Mouse (Mus musculus): ENCODE results near the gene Pfpl. TPM values are rescaled to one million over a fixed set of nuclear protein-coding genes. Genes with fewer than 3 reads are reported as not detected.

Pfpl gene
- total and polyA plus RNA-seq, 2 experiments from 2014 or later: not detected

- Histone ChIP-seq H3K36me3 (ENCODE audit: insufficient read depth, low read length) (peaks cover 28% of the 10 kb centered on the region; the same call in 1 of the 2 replicates), H3K9ac (replicated peaks; ENCODE audit: low read length) (no peak overlapping the region), H3K4me3 (ENCODE audit: low read length) (no peak overlapping the region), H3K4me1 (ENCODE audit: insufficient read depth, low read length) (no peaks in the 10 kb centered on the region), H3K4me2 (ENCODE audit: low read depth, low read length) (no peak overlapping the region), H3K27me3 (ENCODE audit: insufficient read depth, low read length) (no peaks in the 10 kb centered on the region), H3K9me3 (ENCODE audit: low read length) (no peaks in the 10 kb centered on the region), H3K27ac (no peak overlapping the region)
- ATAC-seq (no peak), DNase-seq (ENCODE audit: low spot score) (no peak)
- WGBS: 84% methylated on average over 4 of the region's 4 CpGs
- TF ChIP-seq CTCF (IDR thresholded peaks at IDR 0.05; ENCODE audit: low read depth): no peak
These were observed 45.5 kb downstream of the Pfpl start for GRCm38 (mm10) chr19:12473201-12473641.

- H3K4me2 ChIP-seq (ENCODE audit: low read depth, low read length): no peak overlapping the region
- DNase-seq (ENCODE audit: low spot score) (no peak), ATAC-seq (no peak)
- H3K4me3 ChIP-seq (ENCODE audit: low read length): no peak overlapping the region
- no peaks in the 10 kb centered on the region for H3K27me3 ChIP-seq (ENCODE audit: insufficient read depth, low read length)
- TF ChIP-seq CTCF (IDR thresholded peaks at IDR 0.05; ENCODE audit: low read depth): no peak
- H3K4me1 ChIP-seq (ENCODE audit: insufficient read depth, low read length): no peaks in the 10 kb centered on the region
- H3K36me3 ChIP-seq (ENCODE audit: insufficient read depth, low read length): peaks cover 24% of the 10 kb centered on the region; the same call in 1 of the 2 replicates
- H3K27ac ChIP-seq: no peak overlapping the region
- no peaks in the 10 kb centered on the region for H3K9me3 ChIP-seq (ENCODE audit: low read length)
- 84% methylated on average over 4 of the region's 4 CpGs for WGBS
- no peak overlapping the region for H3K9ac ChIP-seq (replicated peaks; ENCODE audit: low read length)
These were observed 46.2 kb downstream of the Pfpl start for GRCm38 (mm10) chr19:12473951-12474350.

- peak; percentile 97 for ATAC-seq
- peak; percentile 95 for DNase-seq (ENCODE audit: low spot score)
- H3K27me3 ChIP-seq (ENCODE audit: insufficient read depth, low read length): no peaks in the 10 kb centered on the region
- peak overlapping the region; percentile 14; the same call in 1 of the 2 replicates for H3K4me2 ChIP-seq (ENCODE audit: low read depth, low read length)
- WGBS: 36% methylated on average over 15 of the region's 15 CpGs
- H3K36me3 ChIP-seq (ENCODE audit: insufficient read depth, low read length): peaks cover 28% of the 10 kb centered on the region
- no peak for TF ChIP-seq CTCF (IDR thresholded peaks at IDR 0.05; ENCODE audit: low read depth)
- no peak overlapping the region for H3K4me3 ChIP-seq (ENCODE audit: low read length)
- no peak overlapping the region for H3K9ac ChIP-seq (replicated peaks; ENCODE audit: low read length)
- no peaks in the 10 kb centered on the region for H3K4me1 ChIP-seq (ENCODE audit: insufficient read depth, low read length)
- H3K27ac ChIP-seq: peak overlapping the region; percentile 72
- no peaks in the 10 kb centered on the region for H3K9me3 ChIP-seq (ENCODE audit: low read length)
These were observed 47.9 kb downstream of the Pfpl start for GRCm38 (mm10) chr19:12475380-12476250.

GRCm38 (mm10) chr19:12476721-12477270, 49.1 kb downstream of the Pfpl start:
- ATAC-seq: no peak

GRCm38 (mm10) chr19:12478369-12478768, 50.7 kb downstream of the Pfpl start:
- Histone ChIP-seq H3K36me3 (ENCODE audit: insufficient read depth, low read length) (peaks cover 44% of the 10 kb centered on the region), H3K9ac (replicated peaks; ENCODE audit: low read length) (no peak overlapping the region), H3K4me1 (ENCODE audit: insufficient read depth, low read length) (no peaks in the 10 kb centered on the region), H3K4me3 (ENCODE audit: low read length) (no peak overlapping the region), H3K4me2 (ENCODE audit: low read depth, low read length) (no peak overlapping the region), H3K27ac (no peak overlapping the region), H3K27me3 (ENCODE audit: insufficient read depth, low read length) (no peaks in the 10 kb centered on the region), H3K9me3 (ENCODE audit: low read length) (no peaks in the 10 kb centered on the region)
- 72% methylated on average over 6 of the region's 6 CpGs for WGBS
- ATAC-seq: no peak
- no peak for DNase-seq (ENCODE audit: low spot score)
- TF ChIP-seq CTCF (IDR thresholded peaks at IDR 0.05; ENCODE audit: low read depth): no peak

More at GRCm38 (mm10) chr19:12476721-12477270, 49.1 kb downstream of the Pfpl start:
- TF ChIP-seq CTCF (IDR thresholded peaks at IDR 0.05; ENCODE audit: low read depth): no peak
- peak overlapping the region; percentile 72; the same call in 1 of the 2 replicates for H3K27ac ChIP-seq
- H3K9ac ChIP-seq (replicated peaks; ENCODE audit: low read length): no peak overlapping the region
- H3K9me3 ChIP-seq (ENCODE audit: low read length): no peaks in the 10 kb centered on the region
- no peak overlapping the region for H3K4me2 ChIP-seq (ENCODE audit: low read depth, low read length)
- DNase-seq (ENCODE audit: low spot score): no peak
- 44% methylated on average over 5 of the region's 5 CpGs for WGBS
- H3K4me1 ChIP-seq (ENCODE audit: insufficient read depth, low read length): no peaks in the 10 kb centered on the region
- H3K36me3 ChIP-seq (ENCODE audit: insufficient read depth, low read length): peaks cover 39% of the 10 kb centered on the region
- no peak overlapping the region for H3K4me3 ChIP-seq (ENCODE audit: low read length)
- H3K27me3 ChIP-seq (ENCODE audit: insufficient read depth, low read length): no peaks in the 10 kb centered on the region

Other genes starting within 250 kb of the Pfpl start
- gene Olfr1431, start 227.3 kb upstream of the Pfpl start, total RNA-seq (2014; rRNA removed): not detected in 2 replicates
- gene Olfr1431, start 227.3 kb upstream of the Pfpl start, polyA plus RNA-seq (2015; fragmentation: Nextera tagmentation; extraction: Ambion mirVana): not detected in 2 replicates
- not detected in 2 replicates for gene Olfr1432, start 195.3 kb upstream of the Pfpl start, total RNA-seq (2014; rRNA removed)
- gene Olfr1432, start 195.3 kb upstream of the Pfpl start, polyA plus RNA-seq (2015; fragmentation: Nextera tagmentation; extraction: Ambion mirVana): not detected in 2 replicates
- gene Olfr262, start 186.2 kb upstream of the Pfpl start, total RNA-seq (2014; rRNA removed): not detected in 2 replicates
- gene Olfr262, start 186.2 kb upstream of the Pfpl start, polyA plus RNA-seq (2015; fragmentation: Nextera tagmentation; extraction: Ambion mirVana): not detected in 2 replicates
- not detected in 2 replicates for gene Olfr235, start 166.9 kb upstream of the Pfpl start, total RNA-seq (2014; rRNA removed)
- not detected in 2 replicates for gene Olfr235, start 166.9 kb upstream of the Pfpl start, polyA plus RNA-seq (2015; fragmentation: Nextera tagmentation; extraction: Ambion mirVana)
- gene Olfr1434, start 148.1 kb upstream of the Pfpl start, total RNA-seq (2014; rRNA removed): not detected in 2 replicates
- not detected in 2 replicates for gene Olfr1434, start 148.1 kb upstream of the Pfpl start, polyA plus RNA-seq (2015; fragmentation: Nextera tagmentation; extraction: Ambion mirVana)
- gene Olfr1436, start 128.8 kb upstream of the Pfpl start, total RNA-seq (2014; rRNA removed): not detected in 2 replicates
- not detected in 2 replicates for gene Olfr1436, start 128.8 kb upstream of the Pfpl start, polyA plus RNA-seq (2015; fragmentation: Nextera tagmentation; extraction: Ambion mirVana)
- not detected in 2 replicates for gene Olfr1437, start 102.8 kb upstream of the Pfpl start, total RNA-seq (2014; rRNA removed)
- gene Olfr1437, start 102.8 kb upstream of the Pfpl start, polyA plus RNA-seq (2015; fragmentation: Nextera tagmentation; extraction: Ambion mirVana): not detected in 2 replicates
- gene Olfr1438-ps1, start 92.0 kb upstream of the Pfpl start, total RNA-seq (2014; rRNA removed): not detected in 2 replicates
- not detected in 2 replicates for gene Olfr1438-ps1, start 92.0 kb upstream of the Pfpl start, polyA plus RNA-seq (2015; fragmentation: Nextera tagmentation; extraction: Ambion mirVana)
- not detected in 2 replicates for gene Olfr1440, start 40.6 kb upstream of the Pfpl start, total RNA-seq (2014; rRNA removed)
- not detected in 2 replicates for gene Olfr1440, start 40.6 kb upstream of the Pfpl start, polyA plus RNA-seq (2015; fragmentation: Nextera tagmentation; extraction: Ambion mirVana)
- gene Olfr1441, start 10.5 kb upstream of the Pfpl start, total RNA-seq (2014; rRNA removed): not detected in 2 replicates
- not detected in 2 replicates for gene Olfr1441, start 10.5 kb upstream of the Pfpl start, polyA plus RNA-seq (2015; fragmentation: Nextera tagmentation; extraction: Ambion mirVana)
- gene Mpeg1, start 32.9 kb downstream of the Pfpl start, total RNA-seq (2014; rRNA removed): 2.5 and 3.1 TPM in 2 replicates
- 1.0 and 1.2 TPM in 2 replicates for gene Mpeg1, start 32.9 kb downstream of the Pfpl start, polyA plus RNA-seq (2015; fragmentation: Nextera tagmentation; extraction: Ambion mirVana)
- 54.7 and 55.6 TPM in 2 replicates for gene Dtx4, start 73.5 kb downstream of the Pfpl start, total RNA-seq (2014; rRNA removed)
- gene Dtx4, start 73.5 kb downstream of the Pfpl start, polyA plus RNA-seq (2015; fragmentation: Nextera tagmentation; extraction: Ambion mirVana): 23.3 and 24.6 TPM in 2 replicates
- gene Fam111a, start 117.8 kb downstream of the Pfpl start, total RNA-seq (2014; rRNA removed): 1.9 and 4.8 TPM in 2 replicates
- 3.2 and 3.3 TPM in 2 replicates for gene Fam111a, start 117.8 kb downstream of the Pfpl start, polyA plus RNA-seq (2015; fragmentation: Nextera tagmentation; extraction: Ambion mirVana)
- 0.14 TPM in 1 of 2 replicates, not detected in the other for gene Gm4952, start 172.1 kb downstream of the Pfpl start, total RNA-seq (2014; rRNA removed)
- gene Gm4952, start 172.1 kb downstream of the Pfpl start, polyA plus RNA-seq (2015; fragmentation: Nextera tagmentation; extraction: Ambion mirVana): 0.30 and 0.43 TPM in 2 replicates
- not detected in 2 replicates for gene Glyat, start 205.4 kb downstream of the Pfpl start, total RNA-seq (2014; rRNA removed)
- 0.05 TPM in 1 of 2 replicates, not detected in the other for gene Glyat, start 205.4 kb downstream of the Pfpl start, polyA plus RNA-seq (2015; fragmentation: Nextera tagmentation; extraction: Ambion mirVana)
- gene Olfr1442, start 242.5 kb downstream of the Pfpl start, total RNA-seq (2014; rRNA removed): not detected in 2 replicates
- gene Olfr1442, start 242.5 kb downstream of the Pfpl start, polyA plus RNA-seq (2015; fragmentation: Nextera tagmentation; extraction: Ambion mirVana): not detected in 2 replicates